Mouse (Mus musculus): Measurements from ENCODE around the gene Olfr370. TPM values are rescaled to one million over a fixed set of nuclear protein-coding genes. Genes with fewer than 3 reads are reported as not detected.

Gene Olfr370
- polyA plus RNA-seq, 1 experiment from 2014 or later: not detected

GRCm38 (mm10) chr8:83578131-83579055, 42.8 kb downstream of the Olfr370 start:
- Histone ChIP-seq H3K27me3 (ENCODE audit: insufficient read depth, low read length) (no peaks in the 10 kb centered on the region), H3K9me3 (ENCODE audit: low read length) (no peaks in the 10 kb centered on the region), H3K9ac (replicated peaks) (no peak overlapping the region), H3K27ac (ENCODE audit: low read depth) (0 out of 2 replicates have a peak overlapping the region, but pooled peaks have one; percentile 7), H3K4me1 (ENCODE audit: insufficient read depth) (peaks cover 8% of the 10 kb centered on the region), H3K4me3 (ENCODE audit: low read depth, low read length) (no peak overlapping the region), H3K36me3 (replicated peaks; ENCODE audit: insufficient read depth, low read length) (0 out of 2 replicates have a peak, but pooled peaks cover 5% of the 10 kb centered on the region), H3K4me2 (ENCODE audit: low read depth, low read length) (no peak overlapping the region)
- DNase-seq: no peak
- 82% methylated on average over 17 of the region's 17 CpGs for WGBS (ENCODE audit: insufficient replicate concordance)
- no peak for TF ChIP-seq EP300 (IDR thresholded peaks at IDR 0.05; ENCODE audit: low read depth)
- TF ChIP-seq CTCF (IDR thresholded peaks at IDR 0.05; ENCODE audit: low read depth): no peak
- no peak for ATAC-seq

GRCm38 (mm10) chr8:83579676-83580075, 44.1 kb downstream of the Olfr370 start:
- no peak overlapping the region for H3K4me3 ChIP-seq (ENCODE audit: low read depth, low read length)

GRCm38 (mm10) chr8:83580826-83581225, 45.2 kb downstream of the Olfr370 start:
- no peak for TF ChIP-seq CTCF (IDR thresholded peaks at IDR 0.05; ENCODE audit: low read depth)
- TF ChIP-seq EP300 (IDR thresholded peaks at IDR 0.05; ENCODE audit: low read depth): no peak
- Histone ChIP-seq H3K27ac (ENCODE audit: low read depth) (no peak overlapping the region), H3K4me1 (ENCODE audit: insufficient read depth) (peaks cover 21% of the 10 kb centered on the region), H3K9ac (replicated peaks) (no peak overlapping the region), H3K9me3 (ENCODE audit: low read length) (no peaks in the 10 kb centered on the region), H3K36me3 (replicated peaks; ENCODE audit: insufficient read depth, low read length) (no peaks in the 10 kb centered on the region), H3K4me3 (ENCODE audit: low read depth, low read length) (no peak overlapping the region), H3K27me3 (ENCODE audit: insufficient read depth, low read length) (no peaks in the 10 kb centered on the region), H3K4me2 (ENCODE audit: low read depth, low read length) (no peak overlapping the region)
- DNase-seq (no peak), ATAC-seq (no peak)
- 81% methylated on average over 8 of the region's 8 CpGs for WGBS (ENCODE audit: insufficient replicate concordance)

More at GRCm38 (mm10) chr8:83579676-83580075, 44.1 kb downstream of the Olfr370 start:
- no peaks in the 10 kb centered on the region for H3K27me3 ChIP-seq (ENCODE audit: insufficient read depth, low read length)
- no peak overlapping the region for H3K4me2 ChIP-seq (ENCODE audit: low read depth, low read length)
- H3K9me3 ChIP-seq (ENCODE audit: low read length): no peaks in the 10 kb centered on the region
- no peak overlapping the region for H3K9ac ChIP-seq (replicated peaks)
- 93% methylated on average over 8 of the region's 8 CpGs for WGBS (ENCODE audit: insufficient replicate concordance)
- no peak for DNase-seq
- TF ChIP-seq EP300 (IDR thresholded peaks at IDR 0.05; ENCODE audit: low read depth): no peak
- no peak for TF ChIP-seq CTCF (IDR thresholded peaks at IDR 0.05; ENCODE audit: low read depth)
- H3K4me1 ChIP-seq (ENCODE audit: insufficient read depth): peaks cover 15% of the 10 kb centered on the region
- H3K27ac ChIP-seq (ENCODE audit: low read depth): no peak overlapping the region
- no peaks in the 10 kb centered on the region for H3K36me3 ChIP-seq (replicated peaks; ENCODE audit: insufficient read depth, low read length)
- no peak for ATAC-seq

- Histone ChIP-seq H3K4me3 (ENCODE audit: low read depth, low read length) (no peak overlapping the region), H3K27me3 (ENCODE audit: insufficient read depth, low read length) (no peaks in the 10 kb centered on the region), H3K4me1 (ENCODE audit: insufficient read depth) (peaks cover 23% of the 10 kb centered on the region), H3K27ac (ENCODE audit: low read depth) (no peak overlapping the region), H3K36me3 (replicated peaks; ENCODE audit: insufficient read depth, low read length) (no peaks in the 10 kb centered on the region), H3K4me2 (ENCODE audit: low read depth, low read length) (no peak overlapping the region), H3K9me3 (ENCODE audit: low read length) (no peaks in the 10 kb centered on the region), H3K9ac (replicated peaks) (no peak overlapping the region)
- no peak for DNase-seq
- WGBS (ENCODE audit: insufficient replicate concordance): 85% methylated on average over 8 of the region's 8 CpGs
- no peak for TF ChIP-seq CTCF (IDR thresholded peaks at IDR 0.05; ENCODE audit: low read depth)
- no peak for TF ChIP-seq EP300 (IDR thresholded peaks at IDR 0.05; ENCODE audit: low read depth)
- ATAC-seq: no peak
These were observed 46.6 kb downstream of the Olfr370 start for GRCm38 (mm10) chr8:83582226-83582625.

GRCm38 (mm10) chr8:83583236-83583635, 47.7 kb downstream of the Olfr370 start:
- 87% methylated on average over 15 of the region's 15 CpGs for WGBS (ENCODE audit: insufficient replicate concordance)
- Histone ChIP-seq H3K27ac (ENCODE audit: low read depth) (no peak overlapping the region), H3K36me3 (replicated peaks; ENCODE audit: insufficient read depth, low read length) (no peaks in the 10 kb centered on the region), H3K4me2 (ENCODE audit: low read depth, low read length) (no peak overlapping the region), H3K27me3 (ENCODE audit: insufficient read depth, low read length) (no peaks in the 10 kb centered on the region), H3K9me3 (ENCODE audit: low read length) (no peaks in the 10 kb centered on the region), H3K4me3 (ENCODE audit: low read depth, low read length) (no peak overlapping the region), H3K4me1 (ENCODE audit: insufficient read depth) (peaks cover 25% of the 10 kb centered on the region), H3K9ac (replicated peaks) (no peak overlapping the region)
- no peak for DNase-seq
- no peak for ATAC-seq
- TF ChIP-seq CTCF (IDR thresholded peaks at IDR 0.05; ENCODE audit: low read depth): no peak
- no peak for TF ChIP-seq EP300 (IDR thresholded peaks at IDR 0.05; ENCODE audit: low read depth)

- DNase-seq (no peak), ATAC-seq (peak; percentile 22)
- Histone ChIP-seq H3K36me3 (replicated peaks; ENCODE audit: insufficient read depth, low read length) (no peaks in the 10 kb centered on the region), H3K4me2 (ENCODE audit: low read depth, low read length) (no peak overlapping the region), H3K27ac (ENCODE audit: low read depth) (peak overlapping the region; percentile 62), H3K9me3 (ENCODE audit: low read length) (no peaks in the 10 kb centered on the region), H3K9ac (replicated peaks) (no peak overlapping the region), H3K4me1 (ENCODE audit: insufficient read depth) (peaks cover 28% of the 10 kb centered on the region), H3K4me3 (ENCODE audit: low read depth, low read length) (no peak overlapping the region), H3K27me3 (ENCODE audit: insufficient read depth, low read length) (no peaks in the 10 kb centered on the region)
- TF ChIP-seq CTCF (IDR thresholded peaks at IDR 0.05; ENCODE audit: low read depth): no peak
- WGBS (ENCODE audit: insufficient replicate concordance): 82% methylated on average over 1 of the region's 1 CpGs
These were observed 49.2 kb downstream of the Olfr370 start for GRCm38 (mm10) chr8:83584771-83585170.
